Mouse (Mus musculus) neural tube, embryonic 15.5 days (tissue): ENCODE results near the gene Pnliprp2. TPM values are rescaled to one million over a fixed set of nuclear protein-coding genes. Genes with fewer than 3 reads are reported as not detected.

Experiments used
- polyA plus RNA-seq: library from polyadenylated mRNA; unstranded; fragments of >200 nt; fragmentation: Nextera tagmentation; extraction: Ambion mirVana; gene quantifications from 2 replicates; pipeline ENCODE4 v1.2.1, GENCODE M21; 2015

Pnliprp2 gene
- polyA plus RNA-seq, 1 experiment from 2014 or later, result not detected

Other genes with a start within 250 kb of the Pnliprp2 start
- not detected in 2 replicates for gene Ccdc172, start 247.7 kb upstream of the Pnliprp2 start, polyA plus RNA-seq
- 3.3 and 4.7 TPM in 2 replicates for gene Pnlip, start 107.2 kb upstream of the Pnliprp2 start, polyA plus RNA-seq
- gene Pnliprp1, start 30.8 kb upstream of the Pnliprp2 start, polyA plus RNA-seq, result 0.28 and 29.0 TPM in 2 replicates
- gene 1700019N19Rik, start 34.7 kb downstream of the Pnliprp2 start, polyA plus RNA-seq, result not detected in 2 replicates
- 1.3 and 1.8 TPM in 2 replicates for gene Eno4, start 183.7 kb downstream of the Pnliprp2 start, polyA plus RNA-seq
- gene Hspa12a, start 183.9 kb downstream of the Pnliprp2 start, polyA plus RNA-seq, result 67.8 and 72.7 TPM in 2 replicates